Mouse (Mus musculus) ES-E14 (cell line): ENCODE data around the gene Usp18. TPM values are rescaled to one million over a fixed set of nuclear protein-coding genes. Genes with fewer than 3 reads are reported as not detected.

Experiments used
- DNase-seq: peaks from one replicate; pipeline ENCODE4 v3.0.0-alpha.2; 2013; ENCODE audit warnings: low read depth, low spot score
- H3K27ac ChIP-seq: 2 replicates; pipeline ENCODE4 v1.5.1; 2012; ENCODE audit warnings: low read depth, mild to moderate bottlenecking, low read length, moderate library complexity, mixed read lengths; ENCODE audit not compliant: poor library complexity, insufficient read depth, severe bottlenecking
- H3K36me3 ChIP-seq: 2 replicates; pipeline ENCODE4 v1.6.1; 2012; ENCODE audit warnings: mild to moderate bottlenecking, low read length, moderate library complexity, mixed read lengths; ENCODE audit not compliant: control insufficient read depth, poor library complexity, insufficient read depth, severe bottlenecking
- H3K4me1 ChIP-seq, 2 experiments: fragments of 150-350 bp in 1 of 2; sonication (generic) in 1 of 2; 2 replicates each; pipeline ENCODE4 v1.6.1; 2012; ENCODE audit warnings: low read length in 2 of 2, mild to moderate bottlenecking in 1 of 2, mixed read lengths in 1 of 2; ENCODE audit not compliant: control insufficient read depth in 2 of 2, insufficient read depth in 2 of 2, poor library complexity in 1 of 2
- H3K4me3 ChIP-seq, 2 experiments: fragments of 150-350 bp in 1 of 2; sonication (generic) in 1 of 2; 2 replicates each; pipeline ENCODE4 v1.5.1; 2012; ENCODE audit warnings: low read length in 2 of 2, low read depth in 1 of 2, mild to moderate bottlenecking in 1 of 2, mixed read lengths in 1 of 2; ENCODE audit not compliant: insufficient read depth in 1 of 2, poor library complexity in 1 of 2, severe bottlenecking in 1 of 2
- H3K9ac ChIP-seq: 2 replicates; pipeline ENCODE4 v1.6.1; 2012; ENCODE audit warnings: low read depth, mild to moderate bottlenecking, low read length, mixed read lengths; ENCODE audit not compliant: poor library complexity, insufficient read depth, severe bottlenecking
- H3K9me3 ChIP-seq: fragments of 150-350 bp; sonication (generic); 2 replicates; pipeline ENCODE4 v1.6.1; 2012; ENCODE audit warnings: low read depth, mild to moderate bottlenecking, low read length; ENCODE audit not compliant: control insufficient read depth, insufficient read depth
- CHD2 ChIP-seq: IDR thresholded peaks from 2 replicates; pipeline ENCODE4 v1.6.1; 2014; ENCODE audit warnings: mild to moderate bottlenecking, low read depth, low read length, inconsistent platforms
- HCFC1 ChIP-seq: IDR thresholded peaks from 2 replicates; pipeline ENCODE4 v1.6.1; 2012; ENCODE audit warnings: low read length, inconsistent platforms, borderline replicate concordance; ENCODE audit not compliant: insufficient read depth
- MAFK ChIP-seq: IDR thresholded peaks from 2 replicates; pipeline ENCODE4 v1.6.1; 2014; ENCODE audit warnings: mild to moderate bottlenecking, low read depth, low read length, inconsistent platforms; ENCODE audit not compliant: insufficient read depth
- ZC3H11A ChIP-seq: IDR thresholded peaks from 2 replicates; pipeline ENCODE4 v1.6.1; 2012; ENCODE audit warnings: low read depth, mild to moderate bottlenecking, inconsistent platforms, low read length, borderline replicate concordance
- ZNF384 ChIP-seq: IDR thresholded peaks from 2 replicates; pipeline ENCODE4 v1.6.1; 2012; ENCODE audit warnings: low read depth, low read length, inconsistent platforms
- in situ Hi-C, 2 experiments: fragments of 600-800 bp; cut with MboI; formaldehyde crosslinking; loops; one replicate each; pipeline ENCODE4 v1.15.1; 2025; ENCODE audit warnings: low sequenced_read_pairs in 2 of 2, inconsistent platforms in 1 of 2; ENCODE audit not compliant: unreplicated experiment in 2 of 2
- total RNA-seq: library from RNA; depleted of rRNA; stranded (reverse); fragments of 300-350 nt; gene quantifications from 2 replicates; pipeline ENCODE4 v1.2.3, GENCODE M21; 2012

The Usp18 gene
- total RNA-seq, 1 experiment = 0.09 TPM

GRCm38 (mm10) chr6:121299317-121299716, 53.6 kb downstream of the Usp18 start:
- H3K27ac ChIP-seq = no peak overlapping the region
- no peaks in the 10 kb centered on the region for H3K9me3 ChIP-seq
- TF ChIP-seq HCFC1 = no peak
- TF ChIP-seq CHD2 = no peak
- no peak for TF ChIP-seq MAFK
- no peak for TF ChIP-seq ZNF384
- TF ChIP-seq ZC3H11A = no peak
- no peaks in the 10 kb centered on the region for H3K36me3 ChIP-seq
- in situ Hi-C loops = no loop called here
- peaks cover 0 to 5% of the 10 kb centered on the region in 2 experiments; a peak in 1 of 4 replicates for H3K4me1 ChIP-seq
- no peak overlapping the region for H3K9ac ChIP-seq
- no peak overlapping the region for H3K4me3 ChIP-seq
- no peak for DNase-seq

GRCm38 (mm10) chr6:121299954-121300353, 54.2 kb downstream of the Usp18 start, which contains the start of gene Slc6a13:
Gene Slc6a13, plus strand, starts transcription at chr6:121300227.
- in situ Hi-C loops = no loop called here
- peak; percentile 26 for DNase-seq
- Histone ChIP-seq H3K27ac (no peak within 1 kb of the TSS), H3K9ac (no peak within 1 kb of the TSS), H3K36me3 (no peaks in the 10 kb centered on the region), H3K4me1 (peaks cover 0 to 5% of the 10 kb centered on the region in 2 experiments; a peak in 1 of 4 replicates), H3K9me3 (no peaks in the 10 kb centered on the region), H3K4me3 (no peak within 1 kb of the TSS)
- TF ChIP-seq MAFK = no peak
- TF ChIP-seq ZNF384 = no peak
- TF ChIP-seq CHD2 = no peak
- no peak for TF ChIP-seq ZC3H11A
- TF ChIP-seq HCFC1 = no peak

- Histone ChIP-seq H3K4me1 (peaks cover 0 to 5% of the 10 kb centered on the region in 2 experiments; a peak in 1 of 4 replicates), H3K36me3 (no peaks in the 10 kb centered on the region), H3K9me3 (no peaks in the 10 kb centered on the region), H3K4me3 (no peak overlapping the region), H3K27ac (no peak overlapping the region), H3K9ac (no peak overlapping the region)
- in situ Hi-C loops = no loop called here
- no peak for TF ChIP-seq HCFC1
- no peak for TF ChIP-seq CHD2
- no peak for TF ChIP-seq ZC3H11A
- no peak for TF ChIP-seq MAFK
- TF ChIP-seq ZNF384 = no peak
- DNase-seq = no peak
These were observed 54.8 kb downstream of the Usp18 start for GRCm38 (mm10) chr6:121300504-121300903.

- in situ Hi-C loops = no loop called here
- Histone ChIP-seq H3K9ac (no peak overlapping the region), H3K27ac (no peak overlapping the region), H3K9me3 (no peaks in the 10 kb centered on the region), H3K36me3 (no peaks in the 10 kb centered on the region), H3K4me1 (peaks cover 0 to 5% of the 10 kb centered on the region in 2 experiments; a peak in 1 of 4 replicates), H3K4me3 (no peak overlapping the region)
- TF ChIP-seq MAFK = no peak
- TF ChIP-seq ZC3H11A = no peak
- no peak for TF ChIP-seq CHD2
- TF ChIP-seq ZNF384 = no peak
- TF ChIP-seq HCFC1 = no peak
- no peak for DNase-seq
These were observed 57.9 kb downstream of the Usp18 start for GRCm38 (mm10) chr6:121303466-121304220.
